Mouse (Mus musculus): ENCODE results near the gene Treml1.

DNA sequence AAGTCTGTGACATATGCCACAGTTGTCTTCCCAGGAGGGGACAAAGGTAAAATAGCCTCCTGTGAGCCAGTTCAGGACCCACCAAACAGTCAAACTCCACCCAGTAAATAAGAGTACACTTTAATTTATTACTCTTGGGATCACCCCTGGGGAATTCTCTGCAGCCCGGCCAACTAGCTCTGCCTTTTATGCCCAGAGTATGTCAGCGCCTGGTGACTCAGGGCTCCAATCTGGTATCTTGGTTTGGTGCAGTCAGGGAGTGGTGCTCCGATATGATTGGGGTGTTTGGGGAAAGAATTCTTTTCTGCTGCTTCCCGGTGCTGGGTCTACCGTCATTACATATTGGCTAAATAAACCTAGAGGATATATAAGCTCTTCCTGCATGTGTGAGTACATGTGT, 7.1 kb downstream of the Treml1 start:
- TF ChIP-seq CTCF (IDR thresholded peaks at IDR 0.05; ENCODE audit: insufficient read depth, low read length), result no peak
- TF ChIP-seq POLR2A (IDR thresholded peaks at IDR 0.05; ENCODE audit: borderline replicate concordance, extremely low read depth, low read depth, low read length), result no peak

All from lung, adult 2 months (tissue).